Mouse (Mus musculus) neural tube, embryonic 14.5 days (tissue): ENCODE measurements around the gene Dbt. TPM values are rescaled to one million over a fixed set of nuclear protein-coding genes. Genes with fewer than 3 reads are reported as not detected.

ENCODE experiments used
- polyA plus RNA-seq: library from polyadenylated mRNA; unstranded; fragments of >200 nt; fragmentation: Nextera tagmentation; extraction: Ambion mirVana; gene quantifications from 2 replicates; pipeline ENCODE4 v1.2.1, GENCODE M21; 2014

The Dbt gene
- polyA plus RNA-seq, 1 experiment from 2014 or later: 13.2 TPM

Other genes with a start within 250 kb of the Dbt start
- 4.9 and 7.4 TPM in 2 replicates for gene Cdc14a, start 89.0 kb upstream of the Dbt start, polyA plus RNA-seq
- gene Rtca, start 4.9 kb upstream of the Dbt start, polyA plus RNA-seq: 117 and 118 TPM in 2 replicates
- gene Lrrc39, start 49.9 kb downstream of the Dbt start, polyA plus RNA-seq: 0.45 and 0.50 TPM in 2 replicates
- gene Sass6, start 81.9 kb downstream of the Dbt start, polyA plus RNA-seq: 16.2 and 16.5 TPM in 2 replicates
- gene Trmt13, start 101.5 kb downstream of the Dbt start, polyA plus RNA-seq: 29.1 and 32.2 TPM in 2 replicates
- 70.7 and 72.4 TPM in 2 replicates for gene Mfsd14a, start 149.6 kb downstream of the Dbt start, polyA plus RNA-seq
- gene Gm43191, start 168.2 kb downstream of the Dbt start, polyA plus RNA-seq: not detected in 2 replicates
- gene Slc35a3, start 199.8 kb downstream of the Dbt start, polyA plus RNA-seq: 10.5 and 11.7 TPM in 2 replicates